Mouse (Mus musculus): ENCODE data around the gene Iqce. TPM values are rescaled to one million over a fixed set of nuclear protein-coding genes. Genes with fewer than 3 reads are reported as not detected.

Gene Iqce
- polyA plus RNA-seq, 1 experiment from 2014 or later = 4.2 TPM

GRCm38 (mm10) chr5:140741040-140741439 is 38.9 kb upstream of the Iqce start:
- no peak for DNase-seq
- WGBS (ENCODE audit: insufficient replicate concordance) = 70% methylated on average over 11 of the region's 11 CpGs
- Histone ChIP-seq H3K36me3 (replicated peaks; ENCODE audit: insufficient read depth, low read length) (no peaks in the 10 kb centered on the region), H3K4me2 (ENCODE audit: low read depth, low read length) (no peak overlapping the region), H3K4me1 (ENCODE audit: insufficient read depth) (peaks cover 4% of the 10 kb centered on the region; the same call in 1 of the 2 replicates), H3K9me3 (ENCODE audit: low read length) (no peaks in the 10 kb centered on the region), H3K4me3 (ENCODE audit: low read depth, low read length) (no peak overlapping the region), H3K27me3 (ENCODE audit: insufficient read depth, low read length) (peaks cover 6% of the 10 kb centered on the region; the same call in 1 of the 2 replicates), H3K27ac (ENCODE audit: low read depth) (no peak overlapping the region), H3K9ac (replicated peaks) (no peak overlapping the region)
- ATAC-seq = no peak
- TF ChIP-seq CTCF (IDR thresholded peaks at IDR 0.05; ENCODE audit: low read depth) = no peak

DNA sequence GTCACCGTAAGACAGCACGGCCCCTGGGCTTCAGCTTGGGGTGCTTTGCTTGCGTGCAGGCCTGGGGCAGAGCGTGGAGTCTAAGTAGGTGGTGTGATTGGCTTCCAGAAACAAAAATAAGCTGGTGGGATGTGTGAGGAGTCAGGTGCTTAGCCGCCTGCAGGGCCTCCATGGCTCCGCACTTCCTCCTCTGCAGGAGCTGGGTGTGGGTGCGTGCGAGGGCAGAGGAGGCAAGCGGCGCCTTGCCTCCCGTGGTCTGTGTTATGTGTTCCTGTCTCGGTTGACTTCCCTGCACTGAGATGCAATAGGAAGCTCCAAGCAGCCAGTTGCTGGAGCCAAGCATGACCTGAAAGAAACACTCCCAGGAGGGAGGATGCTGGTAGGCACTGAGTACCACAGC is 37.6 kb upstream of the Iqce start:
- H3K9me3 ChIP-seq (ENCODE audit: low read length) = no peaks in the 10 kb centered on the region
- H3K4me1 ChIP-seq (ENCODE audit: insufficient read depth) = peaks cover 11% of the 10 kb centered on the region
- H3K27ac ChIP-seq (ENCODE audit: low read depth) = no peak overlapping the region
- no peak overlapping the region for H3K9ac ChIP-seq (replicated peaks)
- WGBS (ENCODE audit: insufficient replicate concordance) = 62% methylated on average over 12 of the region's 12 CpGs
- no peak overlapping the region for H3K4me2 ChIP-seq (ENCODE audit: low read depth, low read length)
- no peak for ATAC-seq
- H3K27me3 ChIP-seq (ENCODE audit: insufficient read depth, low read length) = peaks cover 16% of the 10 kb centered on the region
- TF ChIP-seq CTCF (IDR thresholded peaks at IDR 0.05; ENCODE audit: low read depth) (no peak), EP300 (IDR thresholded peaks at IDR 0.05; ENCODE audit: low read depth) (no peak)
- no peaks in the 10 kb centered on the region for H3K36me3 ChIP-seq (replicated peaks; ENCODE audit: insufficient read depth, low read length)
- DNase-seq = no peak
- no peak overlapping the region for H3K4me3 ChIP-seq (ENCODE audit: low read depth, low read length)

DNA sequence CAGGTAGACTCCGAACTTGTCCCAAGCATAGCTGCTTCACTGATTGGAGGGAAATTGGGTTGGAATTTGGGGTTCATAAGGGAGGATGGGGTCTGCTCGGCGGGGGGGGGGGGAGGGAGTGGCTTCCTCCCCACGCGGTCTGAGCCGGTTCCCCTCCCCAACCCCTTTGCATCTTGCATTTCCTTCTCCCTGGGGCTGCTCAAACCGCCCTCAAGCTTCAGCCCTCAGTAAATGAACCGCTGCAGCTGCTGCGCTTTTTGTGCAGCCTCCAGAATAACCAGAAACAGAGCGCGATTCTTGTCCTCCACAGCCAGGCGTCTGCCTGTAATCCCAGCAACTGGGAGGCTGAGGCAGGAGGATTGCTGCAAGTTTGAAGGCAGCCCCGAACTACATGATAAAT is 34.0 kb upstream of the Iqce start:
- Histone ChIP-seq H3K4me3 (ENCODE audit: low read depth, low read length) (peak overlapping the region; percentile 31), H3K9me3 (ENCODE audit: low read length) (no peaks in the 10 kb centered on the region), H3K27ac (ENCODE audit: low read depth) (no peak overlapping the region), H3K27me3 (ENCODE audit: insufficient read depth, low read length) (peaks cover 18% of the 10 kb centered on the region), H3K4me2 (ENCODE audit: low read depth, low read length) (peak overlapping the region; percentile 57), H3K9ac (replicated peaks) (0 out of 2 replicates have a peak overlapping the region, but pooled peaks have one; percentile 9), H3K36me3 (replicated peaks; ENCODE audit: insufficient read depth, low read length) (no peaks in the 10 kb centered on the region), H3K4me1 (ENCODE audit: insufficient read depth) (peaks cover 14% of the 10 kb centered on the region)
- 14% methylated on average over 8 of the region's 13 CpGs for WGBS (ENCODE audit: insufficient replicate concordance)
- no peak for TF ChIP-seq CTCF (IDR thresholded peaks at IDR 0.05; ENCODE audit: low read depth)
- no peak for TF ChIP-seq EP300 (IDR thresholded peaks at IDR 0.05; ENCODE audit: low read depth)
- DNase-seq = no peak
- ATAC-seq = no peak

DNA sequence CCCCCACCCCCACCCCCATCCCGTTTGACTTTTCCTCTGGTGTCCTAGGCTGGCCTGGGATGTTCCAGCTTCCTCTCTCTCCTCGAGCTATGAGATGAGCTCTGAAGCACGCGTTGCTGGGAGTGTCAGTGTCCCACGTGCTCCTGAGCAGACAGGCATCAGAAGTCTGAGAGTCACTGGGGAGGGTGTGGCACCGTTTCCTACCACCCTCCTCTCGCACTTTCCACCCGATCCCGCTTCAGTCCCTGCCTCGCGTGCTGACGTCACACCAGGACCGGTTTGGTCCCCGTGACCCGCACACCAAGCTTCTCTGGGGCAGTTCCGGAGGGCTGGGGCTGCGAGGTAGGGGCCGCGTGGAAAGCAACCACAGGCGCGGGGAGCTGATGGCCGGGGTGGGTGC is 33.1 kb upstream of the Iqce start:
- Histone ChIP-seq H3K27me3 (ENCODE audit: insufficient read depth, low read length) (peaks cover 18% of the 10 kb centered on the region), H3K27ac (ENCODE audit: low read depth) (no peak overlapping the region), H3K4me3 (ENCODE audit: low read depth, low read length) (peak overlapping the region; percentile 31), H3K9ac (replicated peaks) (0 out of 2 replicates have a peak overlapping the region, but pooled peaks have one; percentile 9), H3K36me3 (replicated peaks; ENCODE audit: insufficient read depth, low read length) (no peaks in the 10 kb centered on the region), H3K9me3 (ENCODE audit: low read length) (no peaks in the 10 kb centered on the region), H3K4me2 (ENCODE audit: low read depth, low read length) (peak overlapping the region; percentile 57), H3K4me1 (ENCODE audit: insufficient read depth) (peaks cover 14% of the 10 kb centered on the region)
- TF ChIP-seq EP300 (IDR thresholded peaks at IDR 0.05; ENCODE audit: low read depth) (no peak), CTCF (IDR thresholded peaks at IDR 0.05; ENCODE audit: low read depth) (no peak)
- DNase-seq (peak; percentile 39), ATAC-seq (peak; percentile 59)
- WGBS (ENCODE audit: insufficient replicate concordance) = 1% methylated on average over 20 of the region's 22 CpGs

DNA sequence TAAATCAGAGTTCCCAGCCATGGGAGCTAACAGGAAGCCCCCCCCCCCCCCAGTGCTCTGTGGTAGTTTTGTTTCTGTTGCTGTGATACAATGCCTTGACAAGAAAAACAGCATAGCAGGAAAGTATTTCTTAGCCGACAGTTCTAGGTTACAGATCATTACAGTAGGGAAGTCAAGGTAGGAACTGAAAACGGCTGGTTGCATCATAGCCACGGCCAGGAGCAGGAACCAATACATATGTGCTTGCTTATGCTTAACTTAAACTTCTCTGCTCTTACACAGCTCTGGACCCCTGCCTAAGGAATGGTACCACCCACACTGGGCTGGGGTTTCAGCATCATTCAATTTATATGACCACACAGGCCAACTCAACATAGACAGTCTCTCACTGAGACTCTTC is 31.2 kb upstream of the Iqce start:
- peak overlapping the region; percentile 44; the same call in 1 of the 2 replicates for H3K27ac ChIP-seq (ENCODE audit: low read depth)
- H3K9ac ChIP-seq (replicated peaks) = no peak overlapping the region
- no peak for TF ChIP-seq CTCF (IDR thresholded peaks at IDR 0.05; ENCODE audit: low read depth)
- WGBS (ENCODE audit: insufficient replicate concordance) = 31% methylated on average over 3 of the region's 3 CpGs
- H3K9me3 ChIP-seq (ENCODE audit: low read length) = no peaks in the 10 kb centered on the region
- peaks cover 18% of the 10 kb centered on the region for H3K27me3 ChIP-seq (ENCODE audit: insufficient read depth, low read length)
- DNase-seq = peak; percentile 39
- H3K36me3 ChIP-seq (replicated peaks; ENCODE audit: insufficient read depth, low read length) = no peaks in the 10 kb centered on the region
- peaks cover 14% of the 10 kb centered on the region for H3K4me1 ChIP-seq (ENCODE audit: insufficient read depth)
- peak; percentile 44 for ATAC-seq
- no peak overlapping the region for H3K4me3 ChIP-seq (ENCODE audit: low read depth, low read length)
- H3K4me2 ChIP-seq (ENCODE audit: low read depth, low read length) = no peak overlapping the region

DNA sequence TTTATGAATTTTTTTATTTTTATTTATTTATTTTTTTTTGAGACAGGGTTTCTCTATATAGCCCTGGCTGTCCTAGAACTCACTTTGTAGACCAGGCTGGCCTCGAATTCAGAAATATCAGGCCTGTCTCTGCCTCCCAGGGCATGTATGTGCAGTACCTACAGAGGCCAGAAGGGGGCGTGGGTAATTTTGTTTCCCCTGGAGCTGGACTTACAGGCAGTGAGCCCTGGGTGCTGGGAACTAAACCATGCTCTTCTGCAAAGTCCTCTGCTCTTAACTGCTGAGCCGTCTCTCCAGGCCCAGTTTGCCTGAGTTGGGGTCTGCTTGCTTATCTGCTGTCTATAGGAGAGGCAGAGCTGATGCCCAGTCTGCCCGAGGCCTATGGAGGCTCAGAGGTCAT is 30.0 kb upstream of the Iqce start:
- Histone ChIP-seq H3K4me3 (ENCODE audit: low read depth, low read length) (no peak overlapping the region), H3K27me3 (ENCODE audit: insufficient read depth, low read length) (peaks cover 18% of the 10 kb centered on the region), H3K9me3 (ENCODE audit: low read length) (no peaks in the 10 kb centered on the region), H3K36me3 (replicated peaks; ENCODE audit: insufficient read depth, low read length) (no peaks in the 10 kb centered on the region), H3K4me2 (ENCODE audit: low read depth, low read length) (no peak overlapping the region), H3K9ac (replicated peaks) (no peak overlapping the region), H3K4me1 (ENCODE audit: insufficient read depth) (peaks cover 14% of the 10 kb centered on the region), H3K27ac (ENCODE audit: low read depth) (no peak overlapping the region; the same call in 1 of the 2 replicates)
- ATAC-seq (no peak), DNase-seq (peak; percentile 45)
- WGBS (ENCODE audit: insufficient replicate concordance) = 63% methylated on average over 4 of the region's 4 CpGs
- TF ChIP-seq EP300 (IDR thresholded peaks at IDR 0.05; ENCODE audit: low read depth) (no peak), CTCF (IDR thresholded peaks at IDR 0.05; ENCODE audit: low read depth) (peak; percentile 63)

Data from liver, postnatal 0 days (tissue).